Comparison of ENCODE assay signal across 13 mouse cellular contexts in genomic region chr17:27050853-27051252, GRCm38 (mm10). TPM values are rescaled to one million over a fixed set of nuclear protein-coding genes. Genes with fewer than 3 reads are reported as not detected.
A peak's percentile ranks its signal among the peaks of the same experiment; 100 is the strongest.
DNase-seq lines count a peak whose midpoint lies in the region; ATAC-seq and TF ChIP-seq lines count a peak whose summit lies in the region.
"Had no signal": no experiment of that assay in that cellular context is flagged by ENCODE, and none has a peak within 500 bp of the region (broad histone marks: within the 10 kb centered on the region; RNA-seq: fewer than 3 reads in every experiment).

No protein-coding gene starts in this region.

- H3K36me3 ChIP-seq in kidney, embryonic 14.5 days (ENCODE audit: control insufficient read depth, insufficient read depth, low read length) = no peaks in the 10 kb centered on the region
- no peaks in the 10 kb centered on the region for H3K36me3 ChIP-seq in ES-Bruce4 (ENCODE audit: control insufficient read depth, insufficient read depth, low read length, poor library complexity, severe bottlenecking)
- H3K36me3 ChIP-seq in embryonic facial prominence, embryonic 12.5 days = no peaks in the 10 kb centered on the region
- H3K36me3 ChIP-seq in neural tube, embryonic 15.5 days = no peaks in the 10 kb centered on the region
- H3K36me3 ChIP-seq: liver, embryonic 15.5 days; midbrain, embryonic 15.5 days had no signal

- no peak for TF ChIP-seq EP300 in ES-Bruce4 (IDR thresholded peaks at IDR 0.05; ENCODE audit: insufficient read depth, low read depth, low read length)

- no peak for TF ChIP-seq POLR2A in ES-Bruce4 (IDR thresholded peaks at IDR 0.05; ENCODE audit: insufficient read depth, low read length)

- H3K4me2 ChIP-seq in kidney, embryonic 14.5 days (replicated peaks; ENCODE audit: low read depth, low read length) = no peak overlapping the region
- no peak overlapping the region for H3K4me2 ChIP-seq in embryonic facial prominence, embryonic 12.5 days (replicated peaks)
- no peak overlapping the region for H3K4me2 ChIP-seq in neural tube, embryonic 15.5 days
- H3K4me2 ChIP-seq: midbrain, embryonic 15.5 days had no signal

- H3K4me1 ChIP-seq in kidney, embryonic 14.5 days (ENCODE audit: control insufficient read depth, insufficient read depth, low read length) = peaks cover 15% of the 10 kb centered on the region
- H3K4me1 ChIP-seq in ES-Bruce4 (ENCODE audit: control insufficient read depth, insufficient read depth, low read length) = peaks cover 12% of the 10 kb centered on the region
- peaks cover 14% of the 10 kb centered on the region for H3K4me1 ChIP-seq in embryonic facial prominence, embryonic 12.5 days
- no peaks in the 10 kb centered on the region for H3K4me1 ChIP-seq in neural tube, embryonic 15.5 days
- H3K4me1 ChIP-seq: midbrain, embryonic 15.5 days had no signal

- TF ChIP-seq CTCF in ES-Bruce4 (IDR thresholded peaks at IDR 0.05; ENCODE audit: low read depth, low read length) = no peak

- no peak for DNase-seq in kidney, postnatal 14 days
- DNase-seq in gastrocnemius, adult 18-20 months (ENCODE audit: low spot score) = no peak
- DNase-seq in frontal cortex, postnatal 25 days (ENCODE audit: low spot score in 2 of 2) = no peak
- DNase-seq in natural killer cell, adult 2 months (ENCODE audit: low spot score in 2 of 2) = no peak
- DNase-seq: cerebellum, adult 2 months; left cerebral cortex, postnatal 4 days; right cerebral cortex, postnatal 14 days had no signal

- H3K27ac ChIP-seq in kidney, embryonic 14.5 days (ENCODE audit: low read depth, low read length) = no peak overlapping the region
- H3K27ac ChIP-seq in ES-Bruce4 (ENCODE audit: insufficient read depth, low read length) = peak overlapping the region; percentile 59
- peak overlapping the region; percentile 20; the same call in 1 of the 2 replicates for H3K27ac ChIP-seq in embryonic facial prominence, embryonic 12.5 days
- H3K27ac ChIP-seq in neural tube, embryonic 15.5 days (replicated peaks) = 0 out of 2 replicates have a peak overlapping the region, but pooled peaks have one; percentile 11
- H3K27ac ChIP-seq: liver, embryonic 15.5 days; midbrain, embryonic 15.5 days had no signal

- H3K9me3 ChIP-seq in kidney, embryonic 14.5 days (ENCODE audit: control insufficient read depth, low read length) = no peaks in the 10 kb centered on the region
- H3K9me3 ChIP-seq in ES-Bruce4 (replicated peaks; ENCODE audit: control insufficient read depth, insufficient read depth, low read length, poor library complexity, severe bottlenecking) = no peaks in the 10 kb centered on the region
- H3K9me3 ChIP-seq in embryonic facial prominence, embryonic 12.5 days = no peaks in the 10 kb centered on the region
- no peaks in the 10 kb centered on the region for H3K9me3 ChIP-seq in neural tube, embryonic 15.5 days (replicated peaks)
- H3K9me3 ChIP-seq: liver, embryonic 15.5 days; midbrain, embryonic 15.5 days had no signal

- no peaks in the 10 kb centered on the region for H3K27me3 ChIP-seq in kidney, embryonic 14.5 days (ENCODE audit: control insufficient read depth, insufficient read depth, low read length)
- H3K27me3 ChIP-seq in ES-Bruce4 (ENCODE audit: control insufficient read depth, insufficient read depth, low read length, poor library complexity, severe bottlenecking) = no peaks in the 10 kb centered on the region
- no peaks in the 10 kb centered on the region for H3K27me3 ChIP-seq in embryonic facial prominence, embryonic 12.5 days
- peaks cover 23% of the 10 kb centered on the region for H3K27me3 ChIP-seq in neural tube, embryonic 15.5 days (replicated peaks)
- H3K27me3 ChIP-seq: liver, embryonic 15.5 days had no signal

- 68% methylated on average over 5 of the region's 5 CpGs for WGBS in kidney, embryonic 14.5 days
- 53% methylated on average over 5 of the region's 5 CpGs for WGBS in embryonic facial prominence, embryonic 12.5 days
- WGBS in neural tube, embryonic 15.5 days = 74% methylated on average over 5 of the region's 5 CpGs

- H3K9ac ChIP-seq in kidney, embryonic 14.5 days (ENCODE audit: low read depth, low read length) = 0 out of 2 replicates have a peak overlapping the region, but pooled peaks have one; percentile 28
- H3K9ac ChIP-seq in ES-Bruce4 (ENCODE audit: low read depth, poor library complexity, severe bottlenecking) = peak overlapping the region; percentile 24
- no peak overlapping the region for H3K9ac ChIP-seq in embryonic facial prominence, embryonic 12.5 days
- no peak overlapping the region for H3K9ac ChIP-seq in neural tube, embryonic 15.5 days (replicated peaks)
- H3K9ac ChIP-seq: liver, embryonic 15.5 days; midbrain, embryonic 15.5 days had no signal

- H3K4me3 ChIP-seq in kidney, embryonic 14.5 days (ENCODE audit: low read length) = no peak overlapping the region
- H3K4me3 ChIP-seq in ES-Bruce4 (ENCODE audit: low read depth, low read length) = 0 out of 2 replicates have a peak overlapping the region, but pooled peaks have one; percentile 28
- H3K4me3 ChIP-seq in embryonic facial prominence, embryonic 12.5 days = no peak overlapping the region
- H3K4me3 ChIP-seq in neural tube, embryonic 15.5 days (replicated peaks) = no peak overlapping the region
- H3K4me3 ChIP-seq: midbrain, embryonic 15.5 days had no signal

- no peak for ATAC-seq in kidney, embryonic 14.5 days (ENCODE audit: low FRiP score, low TSS enrichment)
- no peak for ATAC-seq in embryonic facial prominence, embryonic 12.5 days (ENCODE audit: insufficient number of reproducible peaks, insufficient read depth, low FRiP score, low TSS enrichment)
- no peak for ATAC-seq in neural tube, embryonic 15.5 days (ENCODE audit: low FRiP score)
- ATAC-seq: midbrain, embryonic 15.5 days had no signal

RNA-seq across cellular contexts. Expression of gene Itpr3, which starts 6.3 kb away (rescaled TPM):
- polyA plus RNA-seq in kidney, embryonic 14.5 days (2014; fragmentation: Nextera tagmentation; extraction: Ambion mirVana) = 5.3 and 9.9 TPM in 2 replicates
- 17.2 and 21.9 TPM in 2 replicates for polyA plus RNA-seq in ES-Bruce4 (2011; ENCODE audit: insufficient read depth, insufficient read length, low read depth, missing spikeins)
- 3.2 and 3.4 TPM in 2 replicates for polyA plus RNA-seq in embryonic facial prominence, embryonic 12.5 days (2016; fragmentation: Nextera tagmentation; extraction: Ambion mirVana)
- polyA plus RNA-seq in neural tube, embryonic 15.5 days (2015; fragmentation: Nextera tagmentation; extraction: Ambion mirVana) = 0.82 and 2.9 TPM in 2 replicates
- total RNA-seq in gastrocnemius, adult 18-20 months (2021) = 1 to 10 TPM; 1.4 to 2.2 TPM

RNA-seq across cellular contexts. Expression of gene Bak1, which starts 22.0 kb away (rescaled TPM):
- 11.1 and 16.0 TPM in 2 replicates for polyA plus RNA-seq in kidney, embryonic 14.5 days (2014; fragmentation: Nextera tagmentation; extraction: Ambion mirVana)
- polyA plus RNA-seq in ES-Bruce4 (2011; ENCODE audit: insufficient read depth, insufficient read length, low read depth, missing spikeins) = 66.6 and 78.1 TPM in 2 replicates
- polyA plus RNA-seq in embryonic facial prominence, embryonic 12.5 days (2016; fragmentation: Nextera tagmentation; extraction: Ambion mirVana) = 4.5 and 4.9 TPM in 2 replicates
- 4.5 TPM in 2 replicates for polyA plus RNA-seq in neural tube, embryonic 15.5 days (2015; fragmentation: Nextera tagmentation; extraction: Ambion mirVana)
- 10 to 100 TPM; 18.0 to 20.0 TPM for total RNA-seq in gastrocnemius, adult 18-20 months (2021)

Comparison
In these comparisons a context has a peak if more than half of its experiments do, and no peak if none do; other contexts are left out.
1. H3K9ac ChIP-seq: peak in kidney, embryonic 14.5 days (single experiment) and ES-Bruce4 (single experiment); none in embryonic facial prominence, embryonic 12.5 days (single experiment) and neural tube, embryonic 15.5 days (single experiment).